Mouse (Mus musculus): ENCODE measurements at regions not wholly inside any gene's neighbourhood (a gene's known extent, or its start where the extent isn't known, plus 50 kb on each side); places are given as distances from the start of the nearest gene placed in this dataset.

DNA sequence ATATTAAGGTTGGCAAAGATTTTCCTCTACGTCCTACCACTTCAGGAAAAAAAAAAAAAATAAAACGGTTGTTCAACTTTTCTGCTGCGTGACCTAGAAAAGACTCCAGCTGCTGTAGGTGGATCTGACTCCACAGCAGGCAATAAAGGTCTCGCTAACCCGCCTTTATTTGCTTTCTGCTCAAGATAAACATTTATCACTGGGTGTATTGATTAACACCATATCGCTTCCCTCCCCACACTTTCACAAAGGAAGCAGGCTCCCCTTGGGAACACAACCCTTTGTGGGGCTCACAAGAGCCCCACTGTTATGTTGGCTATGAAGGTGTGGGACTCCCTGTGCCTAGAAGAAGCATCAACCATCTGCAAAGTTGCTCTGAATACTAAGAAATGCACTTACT, 85.1 kb downstream of the Foxa2 start:
- TF ChIP-seq CTCF (IDR thresholded peaks at IDR 0.05; ENCODE audit: control insufficient read depth, insufficient read depth, low read length) (no peak), POLR2A (IDR thresholded peaks at IDR 0.05; ENCODE audit: borderline replicate concordance, control insufficient read depth, low read depth, low read length) (no peak)
